Mouse (Mus musculus) layer of hippocampus, adult 11-12 months (tissue): ENCODE results near the gene Edem2.

Experiments used
- DNase-seq: peaks from one replicate; pipeline ENCODE4 v3.0.0; 2022; ENCODE audit warnings: low spot score

The Edem2 gene

GRCm38 (mm10) chr2:155687746-155688145 is 41.5 kb downstream of the Edem2 start:
- DNase-seq, result no peak

GRCm38 (mm10) chr2:155686572-155686971 is 42.7 kb downstream of the Edem2 start:
- DNase-seq, result no peak

DNA sequence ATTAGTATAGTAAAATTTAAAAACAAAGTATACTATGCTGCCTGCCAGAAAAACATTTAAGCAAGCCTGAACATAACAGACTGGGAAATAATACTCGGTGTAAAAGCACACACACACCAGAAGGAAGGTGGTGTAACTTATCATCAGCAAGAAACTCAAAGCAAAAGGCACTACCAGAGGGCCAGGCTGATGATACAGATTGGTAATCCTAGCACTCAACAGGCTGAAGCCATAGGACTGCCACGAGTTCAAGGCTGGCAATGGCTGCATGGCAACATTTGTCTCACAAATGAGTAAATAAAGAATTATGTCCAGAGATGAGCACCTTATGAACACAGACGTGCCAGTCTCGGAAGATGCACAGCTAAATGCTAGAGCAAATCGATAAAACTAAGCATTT is 45.5 kb downstream of the Edem2 start:
- no peak for DNase-seq

- no peak for DNase-seq
These were observed 46.1 kb downstream of the Edem2 start for GRCm38 (mm10) chr2:155683137-155683536.

- no peak for DNase-seq
These were observed 47.4 kb downstream of the Edem2 start for GRCm38 (mm10) chr2:155681874-155682273.

GRCm38 (mm10) chr2:155681194-155681593 is 48.1 kb downstream of the Edem2 start:
- DNase-seq, result no peak

- no peak for DNase-seq
These were observed 48.7 kb downstream of the Edem2 start for GRCm38 (mm10) chr2:155680591-155680990.

DNA sequence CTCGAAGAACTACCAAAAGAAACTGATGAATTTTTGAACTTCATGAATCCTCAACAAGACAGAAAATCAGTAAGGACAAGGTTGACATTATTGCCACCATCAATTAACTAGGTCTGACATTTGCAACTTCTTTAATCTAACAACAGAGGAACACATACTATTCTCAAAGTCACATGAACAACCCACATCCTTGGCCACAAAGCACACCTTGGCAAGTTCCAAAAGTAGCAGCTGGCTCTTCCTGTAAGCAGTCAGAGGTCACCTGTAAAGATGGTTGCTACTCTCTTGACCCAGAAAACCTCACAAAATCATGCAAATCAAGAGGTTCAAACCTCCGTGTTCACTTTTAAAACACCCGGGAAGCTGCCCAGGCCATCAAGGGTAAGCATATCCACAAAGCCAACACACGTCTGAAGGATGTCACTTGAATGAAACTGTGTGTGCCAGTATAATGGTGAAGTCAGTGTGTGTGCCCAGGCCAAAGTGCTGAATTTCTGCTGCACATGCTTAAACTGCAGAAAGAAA is 49.6 kb downstream of the Edem2 start:
- no peak for DNase-seq

DNA sequence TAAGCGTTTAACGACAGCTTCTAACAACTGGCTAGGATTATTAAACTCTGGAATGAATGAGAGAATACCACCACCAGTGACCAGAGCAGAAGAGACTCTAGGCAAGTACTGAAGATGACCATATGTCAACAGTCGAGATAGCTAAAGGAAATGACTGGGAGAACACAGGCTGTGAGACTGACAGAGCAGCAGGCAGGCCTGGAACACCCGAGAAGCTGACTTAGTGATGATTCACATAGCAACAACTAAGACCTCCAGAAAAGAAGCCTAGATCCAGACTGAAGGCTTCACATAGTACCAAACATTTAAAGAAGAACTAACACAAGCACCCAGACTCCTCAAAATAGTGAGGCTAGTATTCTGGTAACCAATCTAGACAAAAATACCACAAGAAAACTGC is 54.2 kb downstream of the Edem2 start:
- no peak for DNase-seq

- DNase-seq, result peak; percentile 53
These were observed 55.7 kb downstream of the Edem2 start for GRCm38 (mm10) chr2:155673546-155673945.

DNA sequence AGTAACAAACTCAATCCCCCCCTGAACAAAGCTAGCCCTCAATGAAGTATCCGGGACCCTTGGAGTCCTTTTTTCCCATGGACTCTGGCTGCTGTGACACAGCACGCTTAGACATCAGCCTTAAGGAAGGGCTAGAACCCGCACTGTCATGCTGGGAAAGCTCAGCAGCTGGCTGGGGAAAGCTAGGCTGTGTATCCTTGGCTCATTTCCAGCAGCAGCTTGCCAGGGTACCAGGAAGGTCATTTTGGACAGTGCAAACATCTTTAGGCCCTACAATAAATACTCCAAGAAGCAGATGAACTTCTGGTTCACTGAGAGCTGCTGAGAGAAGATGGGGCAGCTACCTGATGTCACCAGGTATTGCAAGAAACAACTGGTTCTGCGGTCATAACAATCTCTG is 58.0 kb downstream of the Edem2 start:
- DNase-seq, result no peak

- DNase-seq, result no peak
These were observed 60.8 kb downstream of the Edem2 start for GRCm38 (mm10) chr2:155668461-155668860.

DNA sequence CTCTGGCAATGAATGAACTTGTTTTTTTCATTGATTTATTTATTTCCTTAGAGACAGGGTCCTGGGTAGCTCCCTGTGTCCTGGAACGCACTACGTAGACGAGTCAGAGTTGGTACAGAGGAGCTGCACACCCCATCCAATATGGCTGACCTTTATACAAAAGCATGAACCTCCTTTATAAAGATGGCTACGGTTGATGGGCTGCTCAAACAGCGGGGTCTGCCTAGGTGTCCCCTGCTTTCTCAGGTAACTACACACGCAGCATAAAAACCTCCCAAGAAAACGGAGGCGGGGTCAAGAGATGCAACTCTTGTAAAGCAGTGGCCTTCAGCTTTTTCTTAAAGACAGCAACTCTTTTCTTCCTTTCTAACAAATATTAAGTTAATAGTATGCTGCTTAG is 61.4 kb downstream of the Edem2 start:
- DNase-seq, result no peak

GRCm38 (mm10) chr2:155663910-155664460 is 65.3 kb downstream of the Edem2 start:
- no peak for DNase-seq

GRCm38 (mm10) chr2:155663097-155663496 is 66.2 kb downstream of the Edem2 start:
- DNase-seq, result peak; percentile 79

DNA sequence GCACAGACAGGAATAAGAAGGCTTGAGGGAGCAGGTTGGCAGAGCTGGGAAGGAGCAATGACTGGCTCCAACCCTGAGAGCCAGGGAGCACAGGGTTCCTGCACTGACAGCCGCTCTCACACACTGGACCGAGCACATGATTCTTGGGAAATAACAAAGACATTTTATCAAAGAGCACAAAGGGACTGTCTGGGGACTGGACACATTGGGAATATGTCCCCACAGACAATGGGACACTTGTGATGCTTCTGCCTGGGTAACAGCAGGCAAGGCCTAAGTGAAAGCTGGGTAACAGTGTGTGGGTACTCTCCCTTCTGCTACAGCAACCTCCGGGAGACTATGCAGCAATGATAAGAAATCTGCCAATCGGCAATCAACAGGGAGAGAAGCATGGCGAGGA is 66.9 kb downstream of the Edem2 start:
- DNase-seq, result peak; percentile 55

GRCm38 (mm10) chr2:155655759-155656372 is 73.4 kb downstream of the Edem2 start:
- DNase-seq, result no peak

DNA sequence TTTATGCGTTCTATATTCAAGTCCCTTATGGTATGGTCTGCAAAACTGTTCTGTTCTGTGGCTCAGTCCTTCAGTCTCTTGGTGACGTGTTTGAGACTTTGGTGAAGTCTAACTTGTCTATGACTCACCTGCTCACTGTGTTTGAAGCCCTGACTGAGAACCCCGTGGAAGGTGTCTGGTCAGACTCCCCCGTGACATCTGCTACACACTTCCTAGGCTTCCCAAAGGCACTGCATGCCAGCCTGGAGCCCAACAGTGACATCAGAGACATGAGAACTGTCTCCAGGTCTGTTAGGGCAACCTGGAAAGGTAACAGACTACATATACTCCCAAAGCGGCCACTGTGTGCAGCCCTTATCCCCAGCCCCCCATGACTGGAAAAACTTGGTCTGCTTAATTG is 76.7 kb downstream of the Edem2 start:
- DNase-seq, result no peak
